Mouse (Mus musculus): ENCODE measurements around the gene Xylt1.

The Xylt1 gene

GRCm38 (mm10) chr7:117419041-117419440, 38.3 kb downstream of the Xylt1 start:
- TF ChIP-seq GATA4 (IDR thresholded peaks at IDR 0.05; ENCODE audit: insufficient replicate concordance, low read length) = no peak

GRCm38 (mm10) chr7:117419846-117420245, 39.1 kb downstream of the Xylt1 start:
- no peak for TF ChIP-seq GATA4 (IDR thresholded peaks at IDR 0.05; ENCODE audit: insufficient replicate concordance, low read length)

GRCm38 (mm10) chr7:117420301-117420700, 39.5 kb downstream of the Xylt1 start:
- TF ChIP-seq GATA4 (IDR thresholded peaks at IDR 0.05; ENCODE audit: insufficient replicate concordance, low read length) = no peak

- no peak for TF ChIP-seq GATA4 (IDR thresholded peaks at IDR 0.05; ENCODE audit: insufficient replicate concordance, low read length)
Observed at GRCm38 (mm10) chr7:117420836-117421566, 40.2 kb downstream of the Xylt1 start.

GRCm38 (mm10) chr7:117424841-117425240, 44.1 kb downstream of the Xylt1 start:
- no peak for TF ChIP-seq GATA4 (IDR thresholded peaks at IDR 0.05; ENCODE audit: insufficient replicate concordance, low read length)

- TF ChIP-seq GATA4 (IDR thresholded peaks at IDR 0.05; ENCODE audit: insufficient replicate concordance, low read length) = no peak
Observed at GRCm38 (mm10) chr7:117426366-117426765, 45.6 kb downstream of the Xylt1 start.

- TF ChIP-seq GATA4 (IDR thresholded peaks at IDR 0.05; ENCODE audit: insufficient replicate concordance, low read length) = no peak
Observed at GRCm38 (mm10) chr7:117428690-117429224, 48.0 kb downstream of the Xylt1 start.

GRCm38 (mm10) chr7:117429483-117429882, 48.7 kb downstream of the Xylt1 start:
- TF ChIP-seq GATA4 (IDR thresholded peaks at IDR 0.05; ENCODE audit: insufficient replicate concordance, low read length) = no peak

GRCm38 (mm10) chr7:117429895-117430294, 49.1 kb downstream of the Xylt1 start:
- TF ChIP-seq GATA4 (IDR thresholded peaks at IDR 0.05; ENCODE audit: insufficient replicate concordance, low read length) = no peak

GRCm38 (mm10) chr7:117430361-117430935, 49.7 kb downstream of the Xylt1 start:
- TF ChIP-seq GATA4 (IDR thresholded peaks at IDR 0.05; ENCODE audit: insufficient replicate concordance, low read length) = no peak

GRCm38 (mm10) chr7:117433641-117434040, 52.9 kb downstream of the Xylt1 start:
- TF ChIP-seq GATA4 (IDR thresholded peaks at IDR 0.05; ENCODE audit: insufficient replicate concordance, low read length) = no peak

- no peak for TF ChIP-seq GATA4 (IDR thresholded peaks at IDR 0.05; ENCODE audit: insufficient replicate concordance, low read length)
Observed at GRCm38 (mm10) chr7:117435091-117435490, 54.3 kb downstream of the Xylt1 start.

GRCm38 (mm10) chr7:117435730-117436441, 55.1 kb downstream of the Xylt1 start:
- TF ChIP-seq GATA4 (IDR thresholded peaks at IDR 0.05; ENCODE audit: insufficient replicate concordance, low read length) = no peak

GRCm38 (mm10) chr7:117436892-117437291, 56.1 kb downstream of the Xylt1 start:
- TF ChIP-seq GATA4 (IDR thresholded peaks at IDR 0.05; ENCODE audit: insufficient replicate concordance, low read length) = no peak

GRCm38 (mm10) chr7:117440994-117441393, 60.2 kb downstream of the Xylt1 start:
- TF ChIP-seq GATA4 (IDR thresholded peaks at IDR 0.05; ENCODE audit: insufficient replicate concordance, low read length) = no peak

GRCm38 (mm10) chr7:117442639-117443038, 61.9 kb downstream of the Xylt1 start:
- no peak for TF ChIP-seq GATA4 (IDR thresholded peaks at IDR 0.05; ENCODE audit: insufficient replicate concordance, low read length)
